Mouse (Mus musculus) bone marrow, adult 2 months (tissue): ENCODE measurements around the gene Il18bp.

ENCODE experiments used
- CTCF ChIP-seq: fragments of 200-500 bp; IDR thresholded peaks from 2 replicates; pipeline ENCODE4 v1.5.1; 2011; ENCODE audit warnings: low read length, control low read depth; ENCODE audit not compliant: control insufficient read depth, insufficient read depth
- POLR2A ChIP-seq: fragments of 200-500 bp; IDR thresholded peaks from 2 replicates; pipeline ENCODE4 v1.6.1; 2011; ENCODE audit warnings: low read depth, mild to moderate bottlenecking, control low read depth, low read length, borderline replicate concordance; ENCODE audit not compliant: control insufficient read depth

GRCm38 (mm10) chr7:102018034-102018433, 456 bp downstream of the Il18bp start:
- TF ChIP-seq CTCF (no peak), POLR2A (no peak)
